Mouse (Mus musculus) liver (tissue): ENCODE measurements around the gene Zmynd19.
A peak's percentile ranks its signal among the peaks of the same experiment; 100 is the strongest.
"Not testable (repeated sequence)": the region's sequence is repeated elsewhere in the genome, so short reads cannot be mapped to it uniquely, and the experiment has no call there.

Experiments used
- DNase-seq: peaks from one replicate; pipeline ENCODE4 v3.0.0-alpha.2; 2020; ENCODE audit warnings: mixed read lengths

Gene Zmynd19

GRCm38 (mm10) chr2:24944304-24944703, 5.3 kb upstream of the Zmynd19 start:
- DNase-seq, result peak; percentile 24

- DNase-seq, result peak; percentile 35
These were observed 570 bp downstream of the Zmynd19 start for GRCm38 (mm10) chr2:24950189-24950535.

GRCm38 (mm10) chr2:24952537-24953055, 3.0 kb downstream of the Zmynd19 start:
- peak; percentile 18 for DNase-seq

GRCm38 (mm10) chr2:24960910-24961309, 11.3 kb downstream of the Zmynd19 start:
- peak; percentile 12 for DNase-seq

GRCm38 (mm10) chr2:24962304-24963000, 12.9 kb downstream of the Zmynd19 start, which contains the start of gene Dph7:
Gene Dph7, plus strand, starts transcription at chr2:24962400.
- DNase-seq, result peak; percentile 89

- no peak for DNase-seq
These were observed 20.8 kb downstream of the Zmynd19 start for GRCm38 (mm10) chr2:24970386-24970785.

GRCm38 (mm10) chr2:24974452-24974851, 24.9 kb downstream of the Zmynd19 start:
- not testable (repeated sequence) for DNase-seq

- peak; percentile 98 for DNase-seq
These were observed 25.5 kb downstream of the Zmynd19 start, which contains the start of gene Mrpl41 for GRCm38 (mm10) chr2:24974906-24975703. Gene Mrpl41, minus strand, starts transcription at chr2:24975098.

GRCm38 (mm10) chr2:24975704-24976297, 26.2 kb downstream of the Zmynd19 start, which contains the start of gene Pnpla7:
Gene Pnpla7, plus strand, starts transcription at chr2:24976033.
- DNase-seq, result peak; percentile 91

- DNase-seq, result peak; percentile 83
These were observed 27.4 kb downstream of the Zmynd19 start for GRCm38 (mm10) chr2:24976960-24977359.

- no peak for DNase-seq
These were observed 38.2 kb downstream of the Zmynd19 start for GRCm38 (mm10) chr2:24987762-24988161.

- DNase-seq, result no peak
These were observed 45.7 kb downstream of the Zmynd19 start for GRCm38 (mm10) chr2:24995332-24995731.

GRCm38 (mm10) chr2:24996471-24996870, 46.9 kb downstream of the Zmynd19 start:
- no peak for DNase-seq

GRCm38 (mm10) chr2:25000544-25001235, 51.1 kb downstream of the Zmynd19 start:
- DNase-seq, result peak; percentile 49

GRCm38 (mm10) chr2:25003946-25004786, 54.6 kb downstream of the Zmynd19 start:
- no peak for DNase-seq

GRCm38 (mm10) chr2:25006767-25007166, 57.2 kb downstream of the Zmynd19 start:
- DNase-seq, result no peak

GRCm38 (mm10) chr2:25008250-25008649, 58.7 kb downstream of the Zmynd19 start:
- peak; percentile 26 for DNase-seq
